Comparison of ENCODE assay signal across 14 mouse cellular contexts in genomic region chr8:34442688-34443087, GRCm38 (mm10).
"Had no signal": no experiment of that assay in that cellular context is flagged by ENCODE, and none has a peak within 500 bp of the region (broad histone marks: within the 10 kb centered on the region; RNA-seq: fewer than 3 reads in every experiment).

No protein-coding gene starts in this region.

- DNase-seq: kidney, adult 8-10 months; kidney, postnatal 10 days; kidney, postnatal 4 days; left cerebral cortex, postnatal 4 days; lung, adult 18-20 months; right cerebral cortex, postnatal 4 days; spleen, adult 18-20 months; thymus, adult 18-20 months; thymus, postnatal 14 days had no signal

- H3K4me3 ChIP-seq: limb, embryonic 13.5 days; midbrain, embryonic 13.5 days; myocyte; neural tube, embryonic 15.5 days had no signal

- H3K27ac ChIP-seq: limb, embryonic 13.5 days; liver, embryonic 14.5 days; midbrain, embryonic 13.5 days; neural tube, embryonic 15.5 days had no signal

- ATAC-seq: midbrain, embryonic 13.5 days had no signal

- H3K9me3 ChIP-seq: limb, embryonic 13.5 days; midbrain, embryonic 13.5 days; neural tube, embryonic 15.5 days had no signal

- H3K36me3 ChIP-seq: limb, embryonic 13.5 days; midbrain, embryonic 13.5 days; neural tube, embryonic 15.5 days had no signal

- H3K9ac ChIP-seq: limb, embryonic 13.5 days; liver, embryonic 14.5 days; midbrain, embryonic 13.5 days; neural tube, embryonic 15.5 days had no signal

- H3K4me2 ChIP-seq: limb, embryonic 13.5 days; midbrain, embryonic 13.5 days; neural tube, embryonic 15.5 days had no signal

- H3K27me3 ChIP-seq: limb, embryonic 13.5 days; midbrain, embryonic 13.5 days; neural tube, embryonic 15.5 days had no signal
